Mouse (Mus musculus) heart, adult 2 months (tissue): ENCODE measurements around the gene Ankrd11. TPM values are rescaled to one million over a fixed set of nuclear protein-coding genes. Genes with fewer than 3 reads are reported as not detected.

Experiments
- DNase-seq, 2 experiments: peaks; one replicate each; pipeline ENCODE4 v3.0.0; 2021
- H3K27ac ChIP-seq: fragments of 200-600 bp; 2 replicates; pipeline ENCODE4 v1.8.1; 2022
- H3K27me3 ChIP-seq: fragments of 200-500 bp; 2 replicates; pipeline ENCODE4 v1.6.1; 2012; ENCODE audit warnings: mild to moderate bottlenecking, low read length, inconsistent platforms, mixed read lengths; ENCODE audit not compliant: control insufficient read depth, insufficient read depth
- H3K36me3 ChIP-seq: fragments of 200-500 bp; 2 replicates; pipeline ENCODE4 v1.6.1; 2012; ENCODE audit warnings: low read length, inconsistent platforms; ENCODE audit not compliant: control insufficient read depth, insufficient read depth
- H3K4me1 ChIP-seq: fragments of 200-500 bp; 2 replicates; pipeline ENCODE4 v1.6.1; 2011; ENCODE audit warnings: low read length; ENCODE audit not compliant: control insufficient read depth, insufficient read depth
- H3K4me3 ChIP-seq: fragments of 200-600 bp; 2 replicates; pipeline ENCODE4 v1.8.1; 2022
- H3K79me2 ChIP-seq: fragments of 200-500 bp; replicated peaks from 2 replicates; pipeline ENCODE4 v1.6.1; 2012; ENCODE audit warnings: mild to moderate bottlenecking, inconsistent platforms, low read length, moderate library complexity, mixed read lengths; ENCODE audit not compliant: control insufficient read depth, insufficient read depth
- H3K9ac ChIP-seq: fragments of 200-500 bp; 2 replicates; pipeline ENCODE4 v1.6.1; 2012; ENCODE audit warnings: low read depth, mild to moderate bottlenecking, control low read depth, inconsistent platforms, low read length, mixed read lengths
- CTCF ChIP-seq: fragments of 200-600 bp; IDR thresholded peaks from 2 replicates; pipeline ENCODE4 v1.8.1; 2022; ENCODE audit warnings: antibody characterized with exemption, mild to moderate bottlenecking, moderate library complexity
- EP300 ChIP-seq: fragments of 200-500 bp; IDR thresholded peaks from 2 replicates; pipeline ENCODE4 v1.6.1; 2011; ENCODE audit warnings: low read depth, low read length, control low read depth; ENCODE audit not compliant: insufficient read depth
- POLR2A ChIP-seq: fragments of 200-500 bp; IDR thresholded peaks from 2 replicates; pipeline ENCODE4 v1.6.1; 2011; ENCODE audit warnings: mild to moderate bottlenecking, low read depth, low read length, control low read depth; ENCODE audit not compliant: insufficient read depth
- WGBS: fragments of 180-500 bp; shearing (Covaris S2); methylation state at CpG from one replicate; pipeline ENCODE4 v1.1.7; 2018; 5-methylcytosine and 5-hydroxymethylcytosine counted together
- intact Hi-C: fragments of 180-260 bp; cut with DNase I; formaldehyde crosslinking; loops from one replicate; pipeline ENCODE4 v1.15.1; 2025
- polyA plus RNA-seq: library from polyadenylated mRNA; depleted of rRNA; stranded (reverse); fragments of >200 nt; gene quantifications from 2 replicates; pipeline ENCODE4 v1.2.3, GENCODE M21; 2012
- total RNA-seq, 2 experiments: library from RNA; stranded (reverse); gene quantifications; 2 replicates each; pipeline ENCODE4 v1.2.3; 2021

Ankrd11 gene
- total and polyA plus RNA-seq, 3 experiments: 34.4 to 76.3 (median 68.0) TPM

GRCm38 (mm10) chr8:122905346-122905745 lies 136.7 kb downstream of the Ankrd11 start:
- peaks cover 4% of the 10 kb centered on the region; the same call in 1 of the 2 replicates for H3K79me2 ChIP-seq
- TF ChIP-seq EP300 (0 out of 2 replicates have a peak, but pooled peaks have one; percentile 40), CTCF (no peak)
- no peaks in the 10 kb centered on the region for H3K27me3 ChIP-seq
- H3K4me1 ChIP-seq: peaks cover 32% of the 10 kb centered on the region
- no peak overlapping the region for H3K9ac ChIP-seq
- intact Hi-C loops: loop anchor here (10.0 kb wide), 1 partner anchor 309 kb away; the partner anchor contains the start of genes Chmp1a and Spata33
- no peak overlapping the region for H3K4me3 ChIP-seq
- peak in 1 of 2 experiments; percentile 64 for DNase-seq
- WGBS: 76% methylated on average over 4 of the region's 4 CpGs
- peak overlapping the region; percentile 89 for H3K27ac ChIP-seq
- H3K36me3 ChIP-seq: no peaks in the 10 kb centered on the region

GRCm38 (mm10) chr8:122904496-122904895 lies 137.6 kb downstream of the Ankrd11 start:
- Histone ChIP-seq H3K9ac (no peak overlapping the region), H3K4me1 (peaks cover 33% of the 10 kb centered on the region), H3K27ac (peak overlapping the region; percentile 89), H3K79me2 (peaks cover 2% of the 10 kb centered on the region; the same call in 1 of the 2 replicates), H3K4me3 (no peak overlapping the region), H3K36me3 (no peaks in the 10 kb centered on the region), H3K27me3 (no peaks in the 10 kb centered on the region)
- WGBS: 90% methylated on average over 11 of the region's 11 CpGs
- intact Hi-C loops: loop anchor here (10.0 kb wide), 1 partner anchor 310 kb away; the partner anchor contains the start of genes Chmp1a and Spata33
- TF ChIP-seq POLR2A (no peak), EP300 (no peak), CTCF (no peak)
- no peak for DNase-seq

GRCm38 (mm10) chr8:122903002-122903401 lies 139.1 kb downstream of the Ankrd11 start:
- peak overlapping the region; percentile 79 for H3K27ac ChIP-seq
- H3K9ac ChIP-seq: no peak overlapping the region
- H3K36me3 ChIP-seq: 0 out of 2 replicates have a peak, but pooled peaks cover under 1% of the 10 kb centered on the region
- H3K4me1 ChIP-seq: peaks cover 33% of the 10 kb centered on the region
- no peak overlapping the region for H3K4me3 ChIP-seq
- intact Hi-C loops: loop anchor here (10.0 kb wide), 1 partner anchor 312 kb away; the partner anchor contains the start of genes Chmp1a and Spata33
- peaks cover 2% of the 10 kb centered on the region; the same call in 1 of the 2 replicates for H3K79me2 ChIP-seq
- WGBS: 73% methylated on average over 5 of the region's 5 CpGs
- no peak for DNase-seq
- H3K27me3 ChIP-seq: no peaks in the 10 kb centered on the region
- TF ChIP-seq EP300 (no peak), CTCF (no peak), POLR2A (no peak)

- WGBS: 50% methylated on average over 3 of the region's 3 CpGs
- DNase-seq: peak in 1 of 2 experiments; percentile 42
- H3K4me1 ChIP-seq: peaks cover 33% of the 10 kb centered on the region
- no peaks in the 10 kb centered on the region for H3K27me3 ChIP-seq
- H3K36me3 ChIP-seq: 0 out of 2 replicates have a peak, but pooled peaks cover 2% of the 10 kb centered on the region
- intact Hi-C loops: loop anchor here (10.0 kb wide), 1 partner anchor 312 kb away; the partner anchor contains the start of genes Chmp1a and Spata33
- H3K9ac ChIP-seq: no peak overlapping the region
- H3K4me3 ChIP-seq: no peak overlapping the region
- 0 out of 2 replicates have a peak, but pooled peaks have one; percentile 15 for TF ChIP-seq POLR2A
- no peak for TF ChIP-seq CTCF
- 0 out of 2 replicates have a peak, but pooled peaks have one; percentile 27 for TF ChIP-seq EP300
- H3K27ac ChIP-seq: peak overlapping the region; percentile 79
- peaks cover 2% of the 10 kb centered on the region; the same call in 1 of the 2 replicates for H3K79me2 ChIP-seq
Measured at GRCm38 (mm10) chr8:122902581-122902980, 139.5 kb downstream of the Ankrd11 start.

GRCm38 (mm10) chr8:122901892-122902515 lies 140.1 kb downstream of the Ankrd11 start:
- Histone ChIP-seq H3K79me2 (peaks cover 2% of the 10 kb centered on the region; the same call in 1 of the 2 replicates), H3K9ac (peak overlapping the region; percentile 36; the same call in 1 of the 2 replicates), H3K27ac (peak overlapping the region; percentile 79), H3K27me3 (no peaks in the 10 kb centered on the region), H3K36me3 (0 out of 2 replicates have a peak, but pooled peaks cover 2% of the 10 kb centered on the region), H3K4me1 (peaks cover 32% of the 10 kb centered on the region), H3K4me3 (no peak overlapping the region)
- intact Hi-C loops: loop anchor here (10.0 kb wide), 1 partner anchor 313 kb away; the partner anchor contains the start of genes Chmp1a and Spata33
- no peak for DNase-seq
- TF ChIP-seq CTCF (no peak), EP300 (no peak), POLR2A (no peak)
- 65% methylated on average over 8 of the region's 8 CpGs for WGBS
